Mouse (Mus musculus) thymus, adult 2 months (tissue): Measurements from ENCODE around the gene Gm48551. TPM values are rescaled to one million over a fixed set of nuclear protein-coding genes. Genes with fewer than 3 reads are reported as not detected.

ENCODE experiments used
- DNase-seq: peaks from one replicate; pipeline ENCODE4 v3.0.0; 2021
- H3K27ac ChIP-seq: fragments of 200-500 bp; 2 replicates; pipeline ENCODE4 v1.5.1; 2012; ENCODE audit warnings: low read length, control low read depth; ENCODE audit not compliant: control insufficient read depth, insufficient read depth
- H3K27me3 ChIP-seq: fragments of 200-500 bp; 2 replicates; pipeline ENCODE4 v1.6.1; 2012; ENCODE audit warnings: mild to moderate bottlenecking, low read length, moderate library complexity, mixed read lengths; ENCODE audit not compliant: control insufficient read depth, insufficient read depth
- H3K36me3 ChIP-seq: fragments of 200-500 bp; 2 replicates; pipeline ENCODE4 v1.6.1; 2012; ENCODE audit warnings: mild to moderate bottlenecking, low read length, moderate library complexity; ENCODE audit not compliant: control insufficient read depth, insufficient read depth
- H3K4me1 ChIP-seq: fragments of 200-500 bp; replicated peaks from 2 replicates; pipeline ENCODE4 v1.6.1; 2012; ENCODE audit warnings: low read length; ENCODE audit not compliant: control insufficient read depth, insufficient read depth
- H3K4me3 ChIP-seq: fragments of 200-500 bp; 2 replicates; pipeline ENCODE4 v1.5.1; 2012; ENCODE audit warnings: mild to moderate bottlenecking, low read length, control low read depth, moderate library complexity; ENCODE audit not compliant: control insufficient read depth, insufficient read depth
- CTCF ChIP-seq: fragments of 200-500 bp; IDR thresholded peaks from 2 replicates; pipeline ENCODE4 v1.5.1; 2012; ENCODE audit warnings: mild to moderate bottlenecking, control low read depth, low read length, moderate library complexity, borderline replicate concordance; ENCODE audit not compliant: control insufficient read depth, poor library complexity, insufficient read depth; ENCODE audit errors: extremely low read depth
- POLR2A ChIP-seq: fragments of 200-500 bp; IDR thresholded peaks from 2 replicates; pipeline ENCODE4 v1.6.1; 2012; ENCODE audit warnings: mild to moderate bottlenecking, low read length, control low read depth, moderate library complexity; ENCODE audit not compliant: control insufficient read depth, poor library complexity, insufficient read depth; ENCODE audit errors: extremely low read depth
- WGBS: fragments of 180-500 bp; shearing (Covaris S2); methylation state at CpG from one replicate; pipeline ENCODE4 v1.1.7; 2018; 5-methylcytosine and 5-hydroxymethylcytosine counted together
- polyA plus RNA-seq: library from polyadenylated mRNA; depleted of rRNA; stranded (reverse); fragments of >200 nt; gene quantifications from 2 replicates; pipeline ENCODE4 v1.2.3, GENCODE M21; 2012; rRNA removed

Gm48551 gene
- polyA plus RNA-seq, 1 experiment = 5.3 TPM

GRCm38 (mm10) chr10:81434361-81435263, 50.3 kb downstream of the Gm48551 start:
- peaks cover 41% of the 10 kb centered on the region for H3K4me1 ChIP-seq
- H3K36me3 ChIP-seq = no peaks in the 10 kb centered on the region
- peak overlapping the region; percentile 48; the same call in 1 of the 2 replicates for H3K27ac ChIP-seq
- 24% methylated on average over 15 of the region's 15 CpGs for WGBS
- peak; percentile 36 for DNase-seq
- H3K27me3 ChIP-seq = no peaks in the 10 kb centered on the region
- TF ChIP-seq POLR2A = no peak
- no peak for TF ChIP-seq CTCF
- H3K4me3 ChIP-seq = no peak overlapping the region

- 95% methylated on average over 3 of the region's 3 CpGs for WGBS
- no peak for TF ChIP-seq CTCF
- Histone ChIP-seq H3K36me3 (no peaks in the 10 kb centered on the region), H3K27me3 (no peaks in the 10 kb centered on the region), H3K4me3 (no peak overlapping the region), H3K27ac (no peak overlapping the region), H3K4me1 (peaks cover 39% of the 10 kb centered on the region)
- no peak for DNase-seq
Observed at GRCm38 (mm10) chr10:81435436-81435835, 51.2 kb downstream of the Gm48551 start.

- no peak for DNase-seq
- no peak overlapping the region for H3K4me3 ChIP-seq
- H3K27me3 ChIP-seq = no peaks in the 10 kb centered on the region
- H3K4me1 ChIP-seq = no peaks in the 10 kb centered on the region
- no peak for TF ChIP-seq POLR2A
- no peak for TF ChIP-seq CTCF
- H3K36me3 ChIP-seq = no peaks in the 10 kb centered on the region
- H3K27ac ChIP-seq = no peak overlapping the region
Observed at GRCm38 (mm10) chr10:81441019-81441418, 56.8 kb downstream of the Gm48551 start.

Other genes with a start within 250 kb of the Gm48551 start
- 66.0 and 87.5 TPM in 2 replicates for gene Zbtb7a, start 249.2 kb upstream of the Gm48551 start, polyA plus RNA-seq
- 67.6 and 72.9 TPM in 2 replicates for gene Pias4, start 216.5 kb upstream of the Gm48551 start, polyA plus RNA-seq
- gene Eef2, start 207.8 kb upstream of the Gm48551 start, polyA plus RNA-seq = 2,100 and 2,369 TPM in 2 replicates
- 95.9 and 103 TPM in 2 replicates for gene Dapk3, start 201.5 kb upstream of the Gm48551 start, polyA plus RNA-seq
- gene 4930442H23Rik, start 200.6 kb upstream of the Gm48551 start, polyA plus RNA-seq = not detected in 2 replicates
- 0.12 TPM in 1 of 2 replicates, not detected in the other for gene Nmrk2, start 182.4 kb upstream of the Gm48551 start, polyA plus RNA-seq
- 2.4 and 2.5 TPM in 2 replicates for gene Atcay, start 153.6 kb upstream of the Gm48551 start, polyA plus RNA-seq
- 9.1 and 9.6 TPM in 2 replicates for gene Zfr2, start 151.3 kb upstream of the Gm48551 start, polyA plus RNA-seq
- 19.5 and 21.0 TPM in 2 replicates for gene Matk, start 131.5 kb upstream of the Gm48551 start, polyA plus RNA-seq
- 102 and 118 TPM in 2 replicates for gene Mrpl54, start 117.5 kb upstream of the Gm48551 start, polyA plus RNA-seq
- 125 and 136 TPM in 2 replicates for gene Apba3, start 117.5 kb upstream of the Gm48551 start, polyA plus RNA-seq
- gene Tjp3, start 92.9 kb upstream of the Gm48551 start, polyA plus RNA-seq = 27.5 and 34.5 TPM in 2 replicates
- gene Pip5k1c, start 91.5 kb upstream of the Gm48551 start, polyA plus RNA-seq = 212 and 239 TPM in 2 replicates
- 89.3 and 89.6 TPM in 2 replicates for gene Cactin, start 63.4 kb upstream of the Gm48551 start, polyA plus RNA-seq
- 310 and 312 TPM in 2 replicates for gene Tbxa2r, start 55.7 kb upstream of the Gm48551 start, polyA plus RNA-seq
- gene Gipc3, start 41.2 kb upstream of the Gm48551 start, polyA plus RNA-seq = 0.70 and 0.82 TPM in 2 replicates
- gene Hmg20b, start 34.0 kb upstream of the Gm48551 start, polyA plus RNA-seq = 199 and 209 TPM in 2 replicates
- 65.3 and 85.5 TPM in 2 replicates for gene Mfsd12, start 27.0 kb upstream of the Gm48551 start, polyA plus RNA-seq
- 12.7 TPM in 2 replicates for gene 4930404N11Rik, start 18.6 kb upstream of the Gm48551 start, polyA plus RNA-seq
- 181 and 201 TPM in 2 replicates for gene Fzr1, start 6.0 kb upstream of the Gm48551 start, polyA plus RNA-seq
- gene Dohh, start within 50 bp of the Gm48551 start, polyA plus RNA-seq = 119 and 123 TPM in 2 replicates
- gene Gm48552, start 4.5 kb downstream of the Gm48551 start, polyA plus RNA-seq = 7.5 and 8.4 TPM in 2 replicates
- 49.7 and 51.1 TPM in 2 replicates for gene Smim24, start 8.6 kb downstream of the Gm48551 start, polyA plus RNA-seq
- gene Nfic, start 71.2 kb downstream of the Gm48551 start, polyA plus RNA-seq = 26.3 and 26.7 TPM in 2 replicates
- gene Celf5, start 98.2 kb downstream of the Gm48551 start, polyA plus RNA-seq = 4.3 and 5.1 TPM in 2 replicates
- 332 and 337 TPM in 2 replicates for gene Ncln, start 111.9 kb downstream of the Gm48551 start, polyA plus RNA-seq
- 84.3 and 87.2 TPM in 2 replicates for gene S1pr4, start 115.7 kb downstream of the Gm48551 start, polyA plus RNA-seq
- gene Gna15, start 139.8 kb downstream of the Gm48551 start, polyA plus RNA-seq = 9.5 and 10.6 TPM in 2 replicates
- gene Gna11, start 160.7 kb downstream of the Gm48551 start, polyA plus RNA-seq = 73.1 and 81.0 TPM in 2 replicates
- gene Aes, start 175.0 kb downstream of the Gm48551 start, polyA plus RNA-seq = 3,110 and 3,125 TPM in 2 replicates
- gene Tle2, start 190.1 kb downstream of the Gm48551 start, polyA plus RNA-seq = 100 and 115 TPM in 2 replicates
- 22.5 and 28.8 TPM in 2 replicates for gene Tle6, start 216.6 kb downstream of the Gm48551 start, polyA plus RNA-seq
- 2.8 and 3.3 TPM in 2 replicates for gene BC025920, start 221.8 kb downstream of the Gm48551 start, polyA plus RNA-seq
- 81.9 and 84.7 TPM in 2 replicates for gene Sirt6, start 243.3 kb downstream of the Gm48551 start, polyA plus RNA-seq
- 16.3 and 19.1 TPM in 2 replicates for gene Ankrd24, start 244.1 kb downstream of the Gm48551 start, polyA plus RNA-seq